Mouse (Mus musculus): ENCODE measurements at regions not wholly inside any gene's neighbourhood (a gene's known extent, or its start where the extent isn't known, plus 50 kb on each side); places are given as distances from the start of the nearest gene placed in this dataset.

GRCm38 (mm10) chr11:111857288-111857687 lies 791.3 kb downstream of the Kcnj2 start:
- H3K4me1 ChIP-seq (ENCODE audit: control insufficient read depth, insufficient read depth) = no peaks in the 10 kb centered on the region
- 55% methylated on average over 2 of the region's 2 CpGs for WGBS

DNA sequence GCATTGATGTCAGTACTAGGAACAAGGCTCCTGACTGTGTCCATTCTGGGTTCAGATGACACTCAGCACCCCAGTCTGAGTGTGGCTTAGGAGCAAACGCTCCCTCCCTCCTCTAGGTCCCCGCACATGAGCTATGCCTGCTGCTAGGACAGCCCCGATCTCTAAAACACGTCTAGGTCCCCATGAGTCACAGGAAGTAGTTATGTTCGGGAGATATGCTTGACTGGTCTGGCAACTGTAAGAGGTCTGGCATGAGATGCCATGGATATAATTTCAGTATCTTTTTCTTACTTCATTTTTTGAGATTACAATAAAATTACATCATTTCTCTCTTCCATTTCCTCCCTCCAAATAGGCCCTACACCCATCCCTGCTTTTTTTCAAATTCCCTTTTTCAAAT lies 792.1 kb downstream of the Kcnj2 start:
- WGBS = 37% methylated on average over 5 of the region's 5 CpGs
- Histone ChIP-seq H3K9ac (replicated peaks; ENCODE audit: low read depth, low read length) (no peak overlapping the region), H3K27ac (ENCODE audit: low read depth) (no peak overlapping the region), H3K4me3 (ENCODE audit: low read depth, low read length) (no peak overlapping the region), H3K27me3 (ENCODE audit: control insufficient read depth, insufficient read depth, low read length) (no peaks in the 10 kb centered on the region), H3K36me3 (replicated peaks; ENCODE audit: control insufficient read depth, insufficient read depth, low read length) (no peaks in the 10 kb centered on the region), H3K4me2 (ENCODE audit: low read depth, low read length) (no peak overlapping the region), H3K4me1 (ENCODE audit: control insufficient read depth, insufficient read depth) (no peaks in the 10 kb centered on the region), H3K9me3 (replicated peaks; ENCODE audit: control insufficient read depth, low read length) (no peaks in the 10 kb centered on the region)
- no peak for TF ChIP-seq EP300 (IDR thresholded peaks at IDR 0.05; ENCODE audit: low read depth)
- TF ChIP-seq CTCF (IDR thresholded peaks at IDR 0.05; ENCODE audit: low read depth) = no peak
- DNase-seq (ENCODE audit: low spot score) = no peak
- ATAC-seq (ENCODE audit: insufficient read depth, low read depth) = no peak

More at GRCm38 (mm10) chr11:111857288-111857687, 791.3 kb downstream of the Kcnj2 start:
- no peak for DNase-seq (ENCODE audit: low spot score)
- no peak for ATAC-seq (ENCODE audit: insufficient read depth, low read depth)
- H3K36me3 ChIP-seq (replicated peaks; ENCODE audit: control insufficient read depth, insufficient read depth, low read length) = no peaks in the 10 kb centered on the region
- TF ChIP-seq EP300 (IDR thresholded peaks at IDR 0.05; ENCODE audit: low read depth) = no peak
- no peak for TF ChIP-seq CTCF (IDR thresholded peaks at IDR 0.05; ENCODE audit: low read depth)
- H3K4me2 ChIP-seq (ENCODE audit: low read depth, low read length) = no peak overlapping the region
- H3K9me3 ChIP-seq (replicated peaks; ENCODE audit: control insufficient read depth, low read length) = no peaks in the 10 kb centered on the region
- no peaks in the 10 kb centered on the region for H3K27me3 ChIP-seq (ENCODE audit: control insufficient read depth, insufficient read depth, low read length)
- no peak overlapping the region for H3K9ac ChIP-seq (replicated peaks; ENCODE audit: low read depth, low read length)
- no peak overlapping the region for H3K27ac ChIP-seq (ENCODE audit: low read depth)
- no peak overlapping the region for H3K4me3 ChIP-seq (ENCODE audit: low read depth, low read length)

GRCm38 (mm10) chr11:111865143-111865542 lies 799.2 kb downstream of the Kcnj2 start:
- Histone ChIP-seq H3K36me3 (replicated peaks; ENCODE audit: control insufficient read depth, insufficient read depth, low read length) (no peaks in the 10 kb centered on the region), H3K9me3 (replicated peaks; ENCODE audit: control insufficient read depth, low read length) (no peaks in the 10 kb centered on the region), H3K27me3 (ENCODE audit: control insufficient read depth, insufficient read depth, low read length) (no peaks in the 10 kb centered on the region), H3K4me1 (ENCODE audit: control insufficient read depth, insufficient read depth) (no peaks in the 10 kb centered on the region), H3K4me2 (ENCODE audit: low read depth, low read length) (no peak overlapping the region), H3K9ac (replicated peaks; ENCODE audit: low read depth, low read length) (no peak overlapping the region), H3K27ac (ENCODE audit: low read depth) (no peak overlapping the region), H3K4me3 (ENCODE audit: low read depth, low read length) (no peak overlapping the region)
- TF ChIP-seq EP300 (IDR thresholded peaks at IDR 0.05; ENCODE audit: low read depth) (no peak), CTCF (IDR thresholded peaks at IDR 0.05; ENCODE audit: low read depth) (no peak)
- ATAC-seq (ENCODE audit: insufficient read depth, low read depth) (no peak), DNase-seq (ENCODE audit: low spot score) (no peak)
- WGBS = 65% methylated on average over 1 of the region's 1 CpGs

- TF ChIP-seq EP300 (IDR thresholded peaks at IDR 0.05; ENCODE audit: low read depth) (no peak), CTCF (IDR thresholded peaks at IDR 0.05; ENCODE audit: low read depth) (no peak)
- DNase-seq (ENCODE audit: low spot score) = no peak
Measured at GRCm38 (mm10) chr11:111875406-111875805, 809.4 kb downstream of the Kcnj2 start.

DNA sequence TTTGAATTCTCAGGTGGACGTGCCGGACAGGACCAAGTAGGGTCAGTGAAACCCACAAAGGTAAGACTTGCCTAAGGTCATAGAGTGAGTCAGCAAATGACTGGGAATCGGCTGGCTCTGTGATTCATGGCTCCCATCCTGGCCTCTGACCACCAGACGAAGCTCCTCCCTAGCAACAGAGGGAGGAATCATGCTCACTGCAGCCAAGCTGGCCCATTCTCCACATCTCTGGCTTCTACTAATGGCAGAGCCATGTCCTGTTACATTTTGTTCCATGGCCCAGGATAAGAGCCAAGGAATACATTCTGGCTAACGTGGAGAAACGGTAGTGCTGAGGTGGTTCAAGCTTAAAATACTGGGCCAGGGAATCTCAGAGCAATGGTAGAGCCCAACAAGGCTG lies 814.2 kb downstream of the Kcnj2 start:
- Histone ChIP-seq H3K4me1 (ENCODE audit: control insufficient read depth, insufficient read depth) (no peaks in the 10 kb centered on the region), H3K36me3 (replicated peaks; ENCODE audit: control insufficient read depth, insufficient read depth, low read length) (no peaks in the 10 kb centered on the region), H3K4me2 (ENCODE audit: low read depth, low read length) (no peak overlapping the region), H3K9ac (replicated peaks; ENCODE audit: low read depth, low read length) (no peak overlapping the region), H3K9me3 (replicated peaks; ENCODE audit: control insufficient read depth, low read length) (no peaks in the 10 kb centered on the region), H3K4me3 (ENCODE audit: low read depth, low read length) (no peak overlapping the region), H3K27ac (ENCODE audit: low read depth) (no peak overlapping the region), H3K27me3 (ENCODE audit: control insufficient read depth, insufficient read depth, low read length) (no peaks in the 10 kb centered on the region)
- TF ChIP-seq CTCF (IDR thresholded peaks at IDR 0.05; ENCODE audit: low read depth) = no peak
- TF ChIP-seq EP300 (IDR thresholded peaks at IDR 0.05; ENCODE audit: low read depth) = no peak
- 77% methylated on average over 6 of the region's 6 CpGs for WGBS
- DNase-seq (ENCODE audit: low spot score) (no peak), ATAC-seq (ENCODE audit: insufficient read depth, low read depth) (no peak)

More at GRCm38 (mm10) chr11:111875406-111875805, 809.4 kb downstream of the Kcnj2 start:
- H3K27ac ChIP-seq (ENCODE audit: low read depth) = no peak overlapping the region
- WGBS = 87% methylated on average over 4 of the region's 4 CpGs
- no peak overlapping the region for H3K4me3 ChIP-seq (ENCODE audit: low read depth, low read length)
- H3K9ac ChIP-seq (replicated peaks; ENCODE audit: low read depth, low read length) = no peak overlapping the region
- no peaks in the 10 kb centered on the region for H3K27me3 ChIP-seq (ENCODE audit: control insufficient read depth, insufficient read depth, low read length)
- no peak for ATAC-seq (ENCODE audit: insufficient read depth, low read depth)
- H3K4me2 ChIP-seq (ENCODE audit: low read depth, low read length) = no peak overlapping the region
- H3K36me3 ChIP-seq (replicated peaks; ENCODE audit: control insufficient read depth, insufficient read depth, low read length) = no peaks in the 10 kb centered on the region
- no peaks in the 10 kb centered on the region for H3K4me1 ChIP-seq (ENCODE audit: control insufficient read depth, insufficient read depth)
- H3K9me3 ChIP-seq (replicated peaks; ENCODE audit: control insufficient read depth, low read length) = no peaks in the 10 kb centered on the region

DNA sequence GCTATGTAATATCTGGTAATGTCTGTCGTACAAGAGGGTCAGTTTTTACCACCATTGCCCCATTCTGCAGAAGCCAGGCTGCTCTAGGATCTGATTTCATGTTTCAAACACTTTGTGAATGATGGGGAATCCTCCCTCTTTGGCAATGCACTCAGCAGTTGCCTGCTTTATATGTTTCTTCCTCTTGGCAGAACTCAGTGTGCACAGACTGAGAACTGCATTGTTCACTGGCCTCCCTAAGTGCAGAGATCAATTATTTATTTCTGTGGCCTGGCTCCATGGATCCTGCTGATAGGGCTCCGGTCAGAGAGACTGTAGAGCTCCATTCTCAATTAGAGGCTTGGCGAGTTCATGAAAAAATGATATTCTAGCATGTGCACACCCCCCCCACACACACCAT lies 824.1 kb downstream of the Kcnj2 start:
- Histone ChIP-seq H3K27ac (ENCODE audit: low read depth) (no peak overlapping the region), H3K4me2 (ENCODE audit: low read depth, low read length) (no peak overlapping the region), H3K27me3 (ENCODE audit: control insufficient read depth, insufficient read depth, low read length) (no peaks in the 10 kb centered on the region), H3K4me1 (ENCODE audit: control insufficient read depth, insufficient read depth) (no peaks in the 10 kb centered on the region), H3K36me3 (replicated peaks; ENCODE audit: control insufficient read depth, insufficient read depth, low read length) (no peaks in the 10 kb centered on the region), H3K9me3 (replicated peaks; ENCODE audit: control insufficient read depth, low read length) (no peaks in the 10 kb centered on the region), H3K4me3 (ENCODE audit: low read depth, low read length) (no peak overlapping the region), H3K9ac (replicated peaks; ENCODE audit: low read depth, low read length) (no peak overlapping the region)
- 77% methylated on average over 3 of the region's 3 CpGs for WGBS
- TF ChIP-seq CTCF (IDR thresholded peaks at IDR 0.05; ENCODE audit: low read depth) = no peak
- TF ChIP-seq EP300 (IDR thresholded peaks at IDR 0.05; ENCODE audit: low read depth) = no peak
- ATAC-seq (ENCODE audit: insufficient read depth, low read depth) = no peak
- no peak for DNase-seq (ENCODE audit: low spot score)
